12 mouse cellular contexts compared by ENCODE assay signal in genomic region chr12:72374823-72375225, GRCm38 (mm10). TPM values are rescaled to one million over a fixed set of nuclear protein-coding genes. Genes with fewer than 3 reads are reported as not detected.
A peak's percentile ranks its signal among the peaks of the same experiment; 100 is the strongest.
DNase-seq lines count a peak whose midpoint lies in the region; ATAC-seq lines count a peak whose summit lies in the region.
"Had no signal": no experiment of that assay in that cellular context is flagged by ENCODE, and none has a peak within 500 bp of the region (broad histone marks: within the 10 kb centered on the region; RNA-seq: fewer than 3 reads in every experiment).

No protein-coding gene starts in this region.

- H3K27me3 ChIP-seq in heart, embryonic 10.5 days (ENCODE audit: insufficient read depth, poor library complexity, severe bottlenecking), result no peaks in the 10 kb centered on the region
- H3K27me3 ChIP-seq in hindbrain, embryonic 11.5 days (ENCODE audit: control insufficient read depth, insufficient read depth, low read length), result no peaks in the 10 kb centered on the region
- H3K27me3 ChIP-seq: Patski had no signal

- peak overlapping the region; percentile 24 for H3K4me2 ChIP-seq in hindbrain, embryonic 11.5 days (replicated peaks; ENCODE audit: low read depth, low read length)

- DNase-seq in heart, embryonic 10.5 days (ENCODE audit: low spot score), result peak; percentile 72
- DNase-seq in heart, adult 9 months (ENCODE audit: low spot score in 2 of 2), result no peak
- DNase-seq in embryo, embryonic 10 days (ENCODE audit: low spot score), result peak; percentile 70
- peak; percentile 76 for DNase-seq in hindbrain, embryonic 11.5 days (ENCODE audit: low spot score)
- peak; percentile 47 for DNase-seq in neural tube, embryonic 10.5 days (ENCODE audit: extremely low spot score, low spot score)
- DNase-seq in kidney, postnatal 36 days, result no peak
- DNase-seq in adrenal gland, adult (ENCODE audit: inconsistent age in 2 of 2, low spot score in 1 of 2), result no peak
- no peak for DNase-seq in adrenal gland, adult 18-20 months (ENCODE audit: low spot score in 2 of 2)
- DNase-seq: gastrocnemius, postnatal 36 days had no signal

- H3K4me1 ChIP-seq in heart, embryonic 10.5 days, result peaks cover 7% of the 10 kb centered on the region; the same call in 1 of the 2 replicates
- peaks cover 7% of the 10 kb centered on the region; the same call in 1 of the 2 replicates for H3K4me1 ChIP-seq in hindbrain, embryonic 11.5 days (replicated peaks; ENCODE audit: control insufficient read depth, insufficient read depth, low read length)

- no peak overlapping the region for H3K4me3 ChIP-seq in heart, embryonic 10.5 days
- H3K4me3 ChIP-seq in hindbrain, embryonic 11.5 days (ENCODE audit: low read depth, low read length), result peak overlapping the region; percentile 17; the same call in 1 of the 2 replicates
- H3K4me3 ChIP-seq: myocyte had no signal

- H3K36me3 ChIP-seq in heart, embryonic 10.5 days, result no peaks in the 10 kb centered on the region
- no peaks in the 10 kb centered on the region for H3K36me3 ChIP-seq in hindbrain, embryonic 11.5 days (ENCODE audit: control insufficient read depth, insufficient read depth, low read length)

- H3K27ac ChIP-seq in heart, embryonic 10.5 days, result no peak overlapping the region
- H3K27ac ChIP-seq in hindbrain, embryonic 11.5 days (ENCODE audit: low read depth, low read length), result peak overlapping the region; percentile 94

- H3K9me3 ChIP-seq in heart, embryonic 10.5 days, result no peaks in the 10 kb centered on the region
- H3K9me3 ChIP-seq in hindbrain, embryonic 11.5 days (ENCODE audit: control insufficient read depth, low read length), result no peaks in the 10 kb centered on the region

- 73% methylated on average over 11 of the region's 11 CpGs for WGBS in heart, embryonic 10.5 days
- 19% methylated on average over 11 of the region's 11 CpGs for WGBS in hindbrain, embryonic 11.5 days

- peak overlapping the region; percentile 65 for H3K9ac ChIP-seq in hindbrain, embryonic 11.5 days (ENCODE audit: low read depth, low read length)

- ATAC-seq in hindbrain, embryonic 11.5 days (ENCODE audit: low FRiP score), result peak; percentile 68
- ATAC-seq: intestine, postnatal 0 days; Patski had no signal

RNA-seq across cellular contexts. Expression of gene Rtn1, which starts 34.0 kb away (rescaled TPM):
- 13.8 and 15.2 TPM in 2 replicates for polyA plus RNA-seq in heart, embryonic 10.5 days (2016; fragmentation: Nextera tagmentation; extraction: Ambion mirVana)
- 488 and 505 TPM in 2 replicates for polyA plus RNA-seq in hindbrain, embryonic 11.5 days (2014; fragmentation: Nextera tagmentation; extraction: Ambion mirVana)
- 10 to 100 TPM; 23.1 to 29.8 TPM for total RNA-seq in adrenal gland, adult 18-20 months (2021)
- polyA plus RNA-seq: myocyte had no signal

Comparison
In these comparisons a context has a peak if more than half of its experiments do, and no peak if none do; other contexts are left out.
1. DNase-seq: peak in heart, embryonic 10.5 days (single experiment), embryo, embryonic 10 days (single experiment), hindbrain, embryonic 11.5 days (single experiment) and neural tube, embryonic 10.5 days (single experiment); none in heart, adult 9 months (0 of 2), kidney, postnatal 36 days (0 of 2), adrenal gland, adult (0 of 2) and adrenal gland, adult 18-20 months (0 of 2).
2. RNA of gene Rtn1, which starts 34.0 kb away (polyA plus RNA-seq): 488 to 505 TPM in hindbrain, embryonic 11.5 days; 13.8 to 15.2 TPM in heart, embryonic 10.5 days; every median in the first group is over 10 times any median in the second.